Mouse (Mus musculus): ENCODE data around the gene Jag1. TPM values are rescaled to one million over a fixed set of nuclear protein-coding genes. Genes with fewer than 3 reads are reported as not detected.

Jag1 gene
- total and polyA plus RNA-seq, 2 experiments from 2014 or later: 6.8 to 11.3 TPM

- Histone ChIP-seq H3K4me2 (ENCODE audit: low read depth, low read length) (peak overlapping the region; percentile 84), H3K4me3 (ENCODE audit: low read depth, low read length) (peak overlapping the region; percentile 83), H3K27ac (ENCODE audit: low read depth) (peak overlapping the region; percentile 96), H3K9ac (replicated peaks; ENCODE audit: low read depth, low read length) (peak overlapping the region; percentile 69), H3K4me1 (ENCODE audit: control insufficient read depth, insufficient read depth) (0 out of 2 replicates have a peak, but pooled peaks cover 6% of the 10 kb centered on the region), H3K27me3 (ENCODE audit: control insufficient read depth, insufficient read depth, low read length) (no peaks in the 10 kb centered on the region), H3K9me3 (replicated peaks; ENCODE audit: control insufficient read depth, low read length) (no peaks in the 10 kb centered on the region), H3K36me3 (replicated peaks; ENCODE audit: control insufficient read depth, insufficient read depth, low read length) (no peaks in the 10 kb centered on the region)
- WGBS: under 1% methylated on average over 52 of the region's 61 CpGs
- TF ChIP-seq CTCF (IDR thresholded peaks at IDR 0.05; ENCODE audit: low read depth) (no peak), EP300 (IDR thresholded peaks at IDR 0.05; ENCODE audit: low read depth) (no peak; the same call in 1 of the 2 replicates)
- ATAC-seq (ENCODE audit: insufficient read depth, low read depth) (peak; percentile 76), DNase-seq (ENCODE audit: low spot score) (peak; percentile 94)
These were observed 354 bp upstream of the Jag1 start for GRCm38 (mm10) chr2:137116675-137117320.

- Histone ChIP-seq H3K4me1 (ENCODE audit: control insufficient read depth, insufficient read depth) (0 out of 2 replicates have a peak, but pooled peaks cover 6% of the 10 kb centered on the region), H3K36me3 (replicated peaks; ENCODE audit: control insufficient read depth, insufficient read depth, low read length) (no peaks in the 10 kb centered on the region), H3K4me2 (ENCODE audit: low read depth, low read length) (peak overlapping the region; percentile 84), H3K9me3 (replicated peaks; ENCODE audit: control insufficient read depth, low read length) (no peaks in the 10 kb centered on the region), H3K27me3 (ENCODE audit: control insufficient read depth, insufficient read depth, low read length) (no peaks in the 10 kb centered on the region), H3K4me3 (ENCODE audit: low read depth, low read length) (peak overlapping the region; percentile 83), H3K9ac (replicated peaks; ENCODE audit: low read depth, low read length) (peak overlapping the region; percentile 69), H3K27ac (ENCODE audit: low read depth) (peak overlapping the region; percentile 96)
- peak; percentile 41 for DNase-seq (ENCODE audit: low spot score)
- WGBS: under 1% methylated on average over 40 of the region's 40 CpGs
- no peak for ATAC-seq (ENCODE audit: insufficient read depth, low read depth)
- no peak for TF ChIP-seq EP300 (IDR thresholded peaks at IDR 0.05; ENCODE audit: low read depth)
- TF ChIP-seq CTCF (IDR thresholded peaks at IDR 0.05; ENCODE audit: low read depth): no peak
These were observed 1.0 kb downstream of the Jag1 start for GRCm38 (mm10) chr2:137115241-137116024.

GRCm38 (mm10) chr2:137114248-137115096 lies 2.0 kb downstream of the Jag1 start:
- DNase-seq (ENCODE audit: low spot score): peak; percentile 82
- TF ChIP-seq CTCF (IDR thresholded peaks at IDR 0.05; ENCODE audit: low read depth): peak; percentile 71
- TF ChIP-seq EP300 (IDR thresholded peaks at IDR 0.05; ENCODE audit: low read depth): peak; percentile 5; the same call in 1 of the 2 replicates
- Histone ChIP-seq H3K27ac (ENCODE audit: low read depth) (peak overlapping the region; percentile 96), H3K27me3 (ENCODE audit: control insufficient read depth, insufficient read depth, low read length) (no peaks in the 10 kb centered on the region), H3K36me3 (replicated peaks; ENCODE audit: control insufficient read depth, insufficient read depth, low read length) (no peaks in the 10 kb centered on the region), H3K4me2 (ENCODE audit: low read depth, low read length) (peak overlapping the region; percentile 84), H3K4me3 (ENCODE audit: low read depth, low read length) (peak overlapping the region; percentile 83), H3K9ac (replicated peaks; ENCODE audit: low read depth, low read length) (peak overlapping the region; percentile 69), H3K9me3 (replicated peaks; ENCODE audit: control insufficient read depth, low read length) (no peaks in the 10 kb centered on the region), H3K4me1 (ENCODE audit: control insufficient read depth, insufficient read depth) (peaks cover 13% of the 10 kb centered on the region; the same call in 1 of the 2 replicates)
- peak; percentile 45 for ATAC-seq (ENCODE audit: insufficient read depth, low read depth)
- WGBS: under 1% methylated on average over 51 of the region's 51 CpGs

- Histone ChIP-seq H3K4me2 (ENCODE audit: low read depth, low read length) (peak overlapping the region; percentile 84), H3K4me3 (ENCODE audit: low read depth, low read length) (peak overlapping the region; percentile 83), H3K27me3 (ENCODE audit: control insufficient read depth, insufficient read depth, low read length) (no peaks in the 10 kb centered on the region), H3K4me1 (ENCODE audit: control insufficient read depth, insufficient read depth) (peaks cover 20% of the 10 kb centered on the region), H3K9ac (replicated peaks; ENCODE audit: low read depth, low read length) (peak overlapping the region; percentile 28), H3K27ac (ENCODE audit: low read depth) (peak overlapping the region; percentile 96), H3K9me3 (replicated peaks; ENCODE audit: control insufficient read depth, low read length) (no peaks in the 10 kb centered on the region), H3K36me3 (replicated peaks; ENCODE audit: control insufficient read depth, insufficient read depth, low read length) (no peaks in the 10 kb centered on the region)
- TF ChIP-seq CTCF (IDR thresholded peaks at IDR 0.05; ENCODE audit: low read depth) (no peak), EP300 (IDR thresholded peaks at IDR 0.05; ENCODE audit: low read depth) (0 out of 2 replicates have a peak, but pooled peaks have one; percentile 12)
- DNase-seq (ENCODE audit: low spot score): no peak
- ATAC-seq (ENCODE audit: insufficient read depth, low read depth): no peak
- 14% methylated on average over 11 of the region's 12 CpGs for WGBS
These were observed 3.0 kb downstream of the Jag1 start for GRCm38 (mm10) chr2:137113288-137114061.

All from heart, postnatal 0 days (tissue).